Mouse (Mus musculus): ENCODE data around the gene Rtca. TPM values are rescaled to one million over a fixed set of nuclear protein-coding genes. Genes with fewer than 3 reads are reported as not detected.

Gene Rtca
- polyA plus RNA-seq (2015; fragmentation: Nextera tagmentation; extraction: Ambion mirVana), result 104 and 106 TPM in 2 replicates

DNA sequence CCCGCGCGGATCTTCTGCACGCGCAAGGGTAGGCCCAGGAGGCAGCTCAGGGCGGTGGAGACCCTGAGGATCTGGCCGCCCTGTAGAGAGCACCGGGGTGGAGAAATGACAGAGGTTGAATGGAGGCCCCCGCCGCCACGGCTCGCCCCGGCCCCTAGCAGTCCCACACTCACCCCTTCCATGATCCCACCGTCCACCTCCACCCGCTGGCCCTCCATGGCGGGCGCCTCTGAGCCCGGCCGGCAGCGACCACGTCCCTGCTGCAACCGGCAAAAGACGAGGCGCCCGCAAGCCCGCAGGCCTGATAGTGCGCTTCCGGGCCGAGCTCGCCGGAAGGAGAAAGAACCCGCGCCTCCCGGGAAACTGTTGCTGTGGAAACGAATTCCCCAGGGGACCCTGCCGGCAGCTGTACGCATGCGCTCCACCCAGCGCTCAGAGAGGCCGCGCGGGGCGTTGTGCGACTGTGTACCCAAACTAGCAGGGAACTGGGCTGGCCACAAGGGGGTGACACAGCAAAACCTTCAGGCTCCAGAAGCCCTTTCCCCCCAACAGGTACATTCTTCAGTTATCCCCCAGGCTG lies at the start of gene Rtca:
Gene Rtca (minus strand): TSS at position 437 of the 580 bp plus-strand sequence.
- H3K9me3 ChIP-seq (ENCODE audit: control insufficient read depth, low read length), result no peaks in the 10 kb centered on the region
- H3K36me3 ChIP-seq (ENCODE audit: control insufficient read depth, insufficient read depth), result peaks cover 15% of the 10 kb centered on the region
- peak within 1 kb of the TSS; percentile 95 for H3K4me3 ChIP-seq (replicated peaks; ENCODE audit: low read length)
- WGBS, result under 1% methylated on average over 38 of the region's 44 CpGs
- peaks cover 17% of the 10 kb centered on the region for H3K4me1 ChIP-seq (replicated peaks; ENCODE audit: control insufficient read depth, insufficient read depth, low read length)
- peak; percentile 96 for ATAC-seq
- H3K27me3 ChIP-seq (replicated peaks; ENCODE audit: control insufficient read depth, insufficient read depth, low read length), result no peaks in the 10 kb centered on the region
- H3K27ac ChIP-seq (ENCODE audit: low read length), result peak within 1 kb of the TSS; percentile 69
- H3K4me2 ChIP-seq (ENCODE audit: low read length), result peak within 1 kb of the TSS; percentile 93
- peak within 1 kb of the TSS; percentile 93 for H3K9ac ChIP-seq (replicated peaks; ENCODE audit: low read depth, low read length)

- Histone ChIP-seq H3K9me3 (ENCODE audit: control insufficient read depth, low read length) (no peaks in the 10 kb centered on the region), H3K4me3 (replicated peaks; ENCODE audit: low read length) (no peak overlapping the region), H3K36me3 (ENCODE audit: control insufficient read depth, insufficient read depth) (peaks cover 1% of the 10 kb centered on the region), H3K4me1 (replicated peaks; ENCODE audit: control insufficient read depth, insufficient read depth, low read length) (no peaks in the 10 kb centered on the region), H3K9ac (replicated peaks; ENCODE audit: low read depth, low read length) (no peak overlapping the region), H3K27me3 (replicated peaks; ENCODE audit: control insufficient read depth, insufficient read depth, low read length) (no peaks in the 10 kb centered on the region), H3K4me2 (ENCODE audit: low read length) (no peak overlapping the region), H3K27ac (ENCODE audit: low read length) (no peak overlapping the region)
- WGBS, result 95% methylated on average over 5 of the region's 5 CpGs
- no peak for ATAC-seq
Observed at GRCm38 (mm10) chr3:116551362-116551761, 43.4 kb upstream of the Rtca start.

DNA sequence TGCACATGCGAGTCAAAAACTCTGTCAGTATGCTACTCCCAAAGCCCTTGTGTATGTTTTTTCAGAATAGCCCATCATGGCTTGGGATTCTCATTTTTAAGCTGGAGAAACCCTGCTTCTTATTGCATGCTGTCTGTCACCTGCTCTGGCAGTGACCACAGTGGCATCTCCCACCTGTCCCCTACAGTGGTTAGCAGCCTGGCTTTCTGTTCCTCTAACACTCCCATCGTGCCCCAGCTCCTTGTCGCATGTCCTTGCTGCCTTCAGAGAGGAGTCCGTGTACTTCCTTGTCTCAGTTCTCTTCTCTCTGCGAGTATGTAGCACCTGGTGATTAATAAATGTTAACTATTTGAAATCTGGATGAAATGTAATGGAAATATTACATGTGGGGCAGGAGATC lies 39.4 kb upstream of the Rtca start:
- Histone ChIP-seq H3K9ac (replicated peaks; ENCODE audit: low read depth, low read length) (no peak overlapping the region), H3K27me3 (replicated peaks; ENCODE audit: control insufficient read depth, insufficient read depth, low read length) (no peaks in the 10 kb centered on the region), H3K27ac (ENCODE audit: low read length) (no peak overlapping the region), H3K36me3 (ENCODE audit: control insufficient read depth, insufficient read depth) (peaks cover 7% of the 10 kb centered on the region), H3K4me1 (replicated peaks; ENCODE audit: control insufficient read depth, insufficient read depth, low read length) (no peaks in the 10 kb centered on the region), H3K9me3 (ENCODE audit: control insufficient read depth, low read length) (no peaks in the 10 kb centered on the region), H3K4me3 (replicated peaks; ENCODE audit: low read length) (no peak overlapping the region), H3K4me2 (ENCODE audit: low read length) (no peak overlapping the region)
- WGBS, result 92% methylated on average over 5 of the region's 5 CpGs
- no peak for ATAC-seq

DNA sequence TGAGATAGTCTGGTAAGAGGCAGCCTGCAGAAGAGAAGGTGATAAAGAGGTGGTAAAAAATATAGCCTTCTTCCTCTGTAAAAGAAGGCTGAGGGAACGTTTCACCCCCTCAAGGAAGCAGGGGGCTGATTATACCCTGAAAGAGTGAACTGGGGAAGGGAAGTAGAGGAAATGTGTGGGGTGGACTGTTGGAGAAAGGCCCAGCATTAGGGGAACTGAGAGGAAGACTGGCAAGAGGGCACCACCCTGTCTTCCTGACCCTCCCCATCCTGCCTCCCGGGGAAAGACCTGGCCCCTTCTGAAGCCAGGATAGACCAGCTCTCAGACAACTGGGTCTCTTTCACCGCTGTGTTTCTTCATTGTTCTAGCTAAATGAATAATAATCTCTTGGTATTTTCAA lies 34.5 kb upstream of the Rtca start:
- no peak for ATAC-seq
- 93% methylated on average over 3 of the region's 3 CpGs for WGBS
- no peaks in the 10 kb centered on the region for H3K4me1 ChIP-seq (replicated peaks; ENCODE audit: control insufficient read depth, insufficient read depth, low read length)
- no peak overlapping the region for H3K27ac ChIP-seq (ENCODE audit: low read length)
- peaks cover 17% of the 10 kb centered on the region for H3K36me3 ChIP-seq (ENCODE audit: control insufficient read depth, insufficient read depth)
- no peaks in the 10 kb centered on the region for H3K9me3 ChIP-seq (ENCODE audit: control insufficient read depth, low read length)
- no peak overlapping the region for H3K9ac ChIP-seq (replicated peaks; ENCODE audit: low read depth, low read length)
- H3K4me2 ChIP-seq (ENCODE audit: low read length), result no peak overlapping the region
- H3K27me3 ChIP-seq (replicated peaks; ENCODE audit: control insufficient read depth, insufficient read depth, low read length), result no peaks in the 10 kb centered on the region
- no peak overlapping the region for H3K4me3 ChIP-seq (replicated peaks; ENCODE audit: low read length)

GRCm38 (mm10) chr3:116542070-116542469 lies 34.1 kb upstream of the Rtca start:
- H3K36me3 ChIP-seq (ENCODE audit: control insufficient read depth, insufficient read depth), result peaks cover 17% of the 10 kb centered on the region
- H3K4me1 ChIP-seq (replicated peaks; ENCODE audit: control insufficient read depth, insufficient read depth, low read length), result no peaks in the 10 kb centered on the region
- no peak overlapping the region for H3K9ac ChIP-seq (replicated peaks; ENCODE audit: low read depth, low read length)
- 94% methylated on average over 2 of the region's 2 CpGs for WGBS
- no peaks in the 10 kb centered on the region for H3K9me3 ChIP-seq (ENCODE audit: control insufficient read depth, low read length)
- no peak overlapping the region for H3K4me3 ChIP-seq (replicated peaks; ENCODE audit: low read length)
- no peak overlapping the region for H3K27ac ChIP-seq (ENCODE audit: low read length)
- no peak for ATAC-seq
- no peak overlapping the region for H3K4me2 ChIP-seq (ENCODE audit: low read length)
- no peaks in the 10 kb centered on the region for H3K27me3 ChIP-seq (replicated peaks; ENCODE audit: control insufficient read depth, insufficient read depth, low read length)

DNA sequence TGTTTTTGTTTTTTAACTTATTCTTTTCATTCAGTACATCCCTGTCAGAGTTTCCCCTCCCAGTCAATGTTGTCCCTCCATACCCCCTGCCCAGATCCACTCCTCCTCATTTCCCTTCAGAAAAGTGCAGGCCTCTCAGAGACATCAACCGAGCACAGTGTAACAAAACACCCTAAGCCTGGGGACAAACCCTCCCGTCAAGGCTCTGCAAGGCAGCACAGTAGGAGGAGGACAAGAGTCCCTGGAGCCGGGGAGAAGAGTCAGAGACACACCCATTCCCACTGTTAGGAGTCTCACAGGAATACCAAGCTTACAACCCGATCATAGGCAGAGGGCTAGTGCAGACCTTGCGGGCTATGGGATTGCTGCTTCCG lies 29.2 kb upstream of the Rtca start:
- 60% methylated on average over 6 of the region's 6 CpGs for WGBS
- no peak overlapping the region for H3K4me2 ChIP-seq (ENCODE audit: low read length)
- no peaks in the 10 kb centered on the region for H3K4me1 ChIP-seq (replicated peaks; ENCODE audit: control insufficient read depth, insufficient read depth, low read length)
- no peak for ATAC-seq
- H3K36me3 ChIP-seq (ENCODE audit: control insufficient read depth, insufficient read depth), result peaks cover 15% of the 10 kb centered on the region
- H3K9ac ChIP-seq (replicated peaks; ENCODE audit: low read depth, low read length), result no peak overlapping the region
- no peaks in the 10 kb centered on the region for H3K9me3 ChIP-seq (ENCODE audit: control insufficient read depth, low read length)
- H3K27me3 ChIP-seq (replicated peaks; ENCODE audit: control insufficient read depth, insufficient read depth, low read length), result no peaks in the 10 kb centered on the region
- H3K27ac ChIP-seq (ENCODE audit: low read length), result no peak overlapping the region
- H3K4me3 ChIP-seq (replicated peaks; ENCODE audit: low read length), result no peak overlapping the region

GRCm38 (mm10) chr3:116536428-116537199 lies 28.6 kb upstream of the Rtca start:
- no peak overlapping the region for H3K4me2 ChIP-seq (ENCODE audit: low read length)
- no peak for ATAC-seq
- peaks cover 15% of the 10 kb centered on the region for H3K36me3 ChIP-seq (ENCODE audit: control insufficient read depth, insufficient read depth)
- no peaks in the 10 kb centered on the region for H3K9me3 ChIP-seq (ENCODE audit: control insufficient read depth, low read length)
- H3K4me1 ChIP-seq (replicated peaks; ENCODE audit: control insufficient read depth, insufficient read depth, low read length), result no peaks in the 10 kb centered on the region
- H3K4me3 ChIP-seq (replicated peaks; ENCODE audit: low read length), result no peak overlapping the region
- H3K9ac ChIP-seq (replicated peaks; ENCODE audit: low read depth, low read length), result no peak overlapping the region
- H3K27ac ChIP-seq (ENCODE audit: low read length), result no peak overlapping the region
- H3K27me3 ChIP-seq (replicated peaks; ENCODE audit: control insufficient read depth, insufficient read depth, low read length), result no peaks in the 10 kb centered on the region
- 76% methylated on average over 16 of the region's 16 CpGs for WGBS

- H3K4me1 ChIP-seq (replicated peaks; ENCODE audit: control insufficient read depth, insufficient read depth, low read length), result no peaks in the 10 kb centered on the region
- H3K9me3 ChIP-seq (ENCODE audit: control insufficient read depth, low read length), result no peaks in the 10 kb centered on the region
- H3K27me3 ChIP-seq (replicated peaks; ENCODE audit: control insufficient read depth, insufficient read depth, low read length), result no peaks in the 10 kb centered on the region
- H3K27ac ChIP-seq (ENCODE audit: low read length), result no peak overlapping the region
- no peak overlapping the region for H3K4me3 ChIP-seq (replicated peaks; ENCODE audit: low read length)
- peaks cover 4% of the 10 kb centered on the region for H3K36me3 ChIP-seq (ENCODE audit: control insufficient read depth, insufficient read depth)
- no peak for ATAC-seq
- no peak overlapping the region for H3K9ac ChIP-seq (replicated peaks; ENCODE audit: low read depth, low read length)
- WGBS, result 61% methylated on average over 4 of the region's 4 CpGs
- H3K4me2 ChIP-seq (ENCODE audit: low read length), result no peak overlapping the region
Observed at GRCm38 (mm10) chr3:116530826-116531225, 22.8 kb upstream of the Rtca start.

DNA sequence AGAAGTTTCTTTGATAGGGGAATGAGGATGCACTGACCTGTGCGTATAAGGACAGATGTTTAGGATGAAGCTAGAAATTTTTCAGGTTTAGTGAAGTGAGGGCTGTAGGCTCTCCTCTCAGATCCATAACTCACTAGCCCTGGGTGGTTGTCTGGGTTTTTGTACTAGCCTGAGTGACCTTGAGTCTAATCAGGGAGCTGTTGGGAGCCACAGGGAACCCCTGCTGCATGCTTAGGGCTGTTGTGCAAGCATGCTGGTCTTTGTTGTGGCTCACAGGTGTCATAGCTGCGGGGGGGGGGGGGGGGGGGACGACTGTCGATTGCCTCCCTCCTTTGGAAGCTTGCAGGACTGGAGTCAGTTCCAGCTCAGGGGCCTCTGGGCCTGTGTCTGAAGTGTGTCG lies 21.7 kb upstream of the Rtca start:
- no peak overlapping the region for H3K27ac ChIP-seq (ENCODE audit: low read length)
- no peaks in the 10 kb centered on the region for H3K4me1 ChIP-seq (replicated peaks; ENCODE audit: control insufficient read depth, insufficient read depth, low read length)
- WGBS, result 86% methylated on average over 2 of the region's 5 CpGs

More for the DNA sequence above, 21.7 kb upstream of the Rtca start:
- Histone ChIP-seq H3K9ac (replicated peaks; ENCODE audit: low read depth, low read length) (no peak overlapping the region), H3K4me2 (ENCODE audit: low read length) (no peak overlapping the region), H3K4me3 (replicated peaks; ENCODE audit: low read length) (no peak overlapping the region), H3K9me3 (ENCODE audit: control insufficient read depth, low read length) (no peaks in the 10 kb centered on the region), H3K27me3 (replicated peaks; ENCODE audit: control insufficient read depth, insufficient read depth, low read length) (no peaks in the 10 kb centered on the region), H3K36me3 (ENCODE audit: control insufficient read depth, insufficient read depth) (peaks cover 2% of the 10 kb centered on the region; the same call in 1 of the 2 replicates)
- ATAC-seq, result no peak
